Mouse (Mus musculus) bone marrow macrophage, adult 2 months (primary cell): ENCODE data around the gene Chchd4. TPM values are rescaled to one million over a fixed set of nuclear protein-coding genes. Genes with fewer than 3 reads are reported as not detected.
A peak's percentile ranks its signal among the peaks of the same experiment; 100 is the strongest.

ENCODE experiments used
- H3K27ac ChIP-seq: 2 replicates; pipeline ENCODE4 v1.5.1; 2012; ENCODE audit warnings: low read depth, low read length; ENCODE audit not compliant: insufficient read depth
- H3K4me1 ChIP-seq: 2 replicates; pipeline ENCODE4 v1.6.1; 2012; ENCODE audit warnings: low read length; ENCODE audit not compliant: control insufficient read depth, insufficient read depth
- H3K4me3 ChIP-seq: 2 replicates; pipeline ENCODE4 v1.5.1; 2012; ENCODE audit warnings: mild to moderate bottlenecking, low read length, moderate library complexity; ENCODE audit not compliant: insufficient read depth
- CTCF ChIP-seq: IDR thresholded peaks from 2 replicates; pipeline ENCODE4 v1.5.1; 2012; ENCODE audit warnings: low read depth, mild to moderate bottlenecking, low read length, moderate library complexity
- POLR2A ChIP-seq: IDR thresholded peaks from 2 replicates; pipeline ENCODE4 v1.6.1; 2012; ENCODE audit warnings: mild to moderate bottlenecking, low read depth, low read length, borderline replicate concordance
- polyA plus RNA-seq: library from polyadenylated mRNA; stranded (reverse); fragments of >200 nt; gene quantifications from 2 replicates; pipeline ENCODE4 v1.2.4, GENCODE M21; 2012; ENCODE audit not compliant: missing spikeins, insufficient read depth, insufficient read length

Chchd4 gene
- polyA plus RNA-seq, 1 experiment = 5.5 TPM

DNA sequence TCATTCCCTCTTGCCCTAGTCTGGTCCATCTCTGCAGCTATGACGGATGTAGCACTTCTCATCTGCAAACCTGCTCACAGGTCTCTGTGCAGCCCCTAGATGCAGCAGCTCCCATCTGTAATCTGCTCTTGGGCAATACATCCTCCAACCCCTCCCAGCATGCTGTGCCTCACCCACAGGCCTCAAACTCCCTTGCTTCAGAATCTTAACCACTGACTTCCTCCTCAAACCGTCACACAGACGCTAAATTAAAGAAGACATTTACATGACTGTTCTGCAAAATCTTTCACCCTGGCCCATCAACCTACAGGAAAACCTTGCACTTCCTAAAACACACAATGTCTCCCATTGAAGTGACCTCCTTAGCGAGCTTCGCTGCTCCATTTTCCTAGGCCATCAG is 32.7 kb upstream of the Chchd4 start:
- H3K27ac ChIP-seq = peak overlapping the region; percentile 59
- peaks cover 25% of the 10 kb centered on the region for H3K4me1 ChIP-seq
- H3K4me3 ChIP-seq = no peak overlapping the region
- TF ChIP-seq POLR2A = no peak
- TF ChIP-seq CTCF = no peak

- Histone ChIP-seq H3K27ac (no peak overlapping the region), H3K4me3 (no peak overlapping the region), H3K4me1 (peaks cover 23% of the 10 kb centered on the region)
- TF ChIP-seq CTCF = no peak
- TF ChIP-seq POLR2A = no peak
Measured at GRCm38 (mm10) chr6:91503302-91503701, 30.0 kb upstream of the Chchd4 start.

- Histone ChIP-seq H3K4me1 (peaks cover 10% of the 10 kb centered on the region), H3K4me3 (no peak overlapping the region), H3K27ac (no peak overlapping the region)
- no peak for TF ChIP-seq CTCF
- no peak for TF ChIP-seq POLR2A
Measured at GRCm38 (mm10) chr6:91494526-91494925, 21.2 kb upstream of the Chchd4 start.

DNA sequence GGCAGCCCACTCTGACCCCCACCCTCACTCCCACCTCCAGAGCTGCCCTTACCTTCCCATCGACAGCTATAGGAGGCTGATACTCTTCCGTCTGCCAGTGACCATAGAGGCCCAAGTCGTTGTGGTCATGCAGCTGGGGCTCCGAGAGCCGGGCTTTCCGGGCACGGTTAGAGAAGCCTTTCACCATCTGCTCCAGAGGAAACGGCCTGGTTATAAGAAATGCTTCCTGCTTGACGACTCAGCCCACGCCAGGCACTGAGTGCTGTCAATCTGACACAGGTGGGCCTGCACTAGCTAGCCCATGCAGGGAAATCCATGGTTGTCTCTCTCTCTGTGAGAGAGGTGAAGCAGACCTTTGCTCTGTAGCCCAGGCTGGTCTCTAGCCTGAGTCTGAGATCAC is 19.7 kb upstream of the Chchd4 start:
- H3K4me1 ChIP-seq = peaks cover 19% of the 10 kb centered on the region
- TF ChIP-seq CTCF = no peak
- TF ChIP-seq POLR2A = no peak
- H3K4me3 ChIP-seq = no peak overlapping the region
- no peak overlapping the region for H3K27ac ChIP-seq

- Histone ChIP-seq H3K27ac (no peak overlapping the region), H3K4me1 (peaks cover 19% of the 10 kb centered on the region), H3K4me3 (no peak overlapping the region)
- TF ChIP-seq CTCF (no peak), POLR2A (no peak)
Measured at GRCm38 (mm10) chr6:91491004-91491403, 17.7 kb upstream of the Chchd4 start.

- H3K4me3 ChIP-seq = no peak overlapping the region
- peaks cover 19% of the 10 kb centered on the region for H3K4me1 ChIP-seq
- TF ChIP-seq POLR2A = no peak
- TF ChIP-seq CTCF = no peak
- H3K27ac ChIP-seq = no peak overlapping the region
Measured at GRCm38 (mm10) chr6:91489872-91490271, 16.5 kb upstream of the Chchd4 start.

DNA sequence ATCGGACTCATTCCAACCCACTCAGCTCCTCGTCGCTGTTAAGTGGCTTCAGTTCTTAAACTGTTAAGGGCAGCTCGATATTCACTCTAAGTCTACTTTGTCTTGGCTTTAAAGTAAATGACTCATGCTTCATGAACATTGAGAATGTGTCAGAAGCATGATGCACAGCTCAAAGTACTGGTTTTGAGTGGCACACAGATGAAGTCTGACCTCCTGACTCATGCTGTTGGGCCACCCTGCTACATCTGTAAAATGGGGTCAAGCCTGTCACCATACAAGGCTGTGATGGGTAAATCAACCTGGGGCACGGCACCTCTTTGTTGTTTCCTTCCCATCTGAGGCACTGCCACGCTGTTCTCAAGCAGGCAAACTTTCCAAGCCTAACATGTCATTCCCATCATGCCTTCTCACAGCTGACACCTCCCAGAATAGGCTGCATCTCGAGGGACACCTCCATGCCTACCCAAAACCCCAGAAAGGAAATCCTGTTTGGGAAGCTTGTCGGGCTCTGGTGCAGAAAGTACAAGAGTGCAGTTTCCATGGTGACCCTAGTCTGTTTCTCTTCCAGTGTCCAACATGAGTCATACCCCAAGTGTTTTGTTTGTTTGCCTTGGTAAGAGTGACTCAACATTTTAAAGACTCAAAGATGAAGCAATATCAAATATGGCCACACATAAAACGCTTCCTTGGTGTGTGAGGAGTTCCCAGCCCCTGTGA is 15.3 kb upstream of the Chchd4 start:
- H3K4me1 ChIP-seq = peaks cover 24% of the 10 kb centered on the region
- no peak for TF ChIP-seq CTCF
- no peak for TF ChIP-seq POLR2A
- no peak overlapping the region for H3K4me3 ChIP-seq
- peak overlapping the region; percentile 72 for H3K27ac ChIP-seq

DNA sequence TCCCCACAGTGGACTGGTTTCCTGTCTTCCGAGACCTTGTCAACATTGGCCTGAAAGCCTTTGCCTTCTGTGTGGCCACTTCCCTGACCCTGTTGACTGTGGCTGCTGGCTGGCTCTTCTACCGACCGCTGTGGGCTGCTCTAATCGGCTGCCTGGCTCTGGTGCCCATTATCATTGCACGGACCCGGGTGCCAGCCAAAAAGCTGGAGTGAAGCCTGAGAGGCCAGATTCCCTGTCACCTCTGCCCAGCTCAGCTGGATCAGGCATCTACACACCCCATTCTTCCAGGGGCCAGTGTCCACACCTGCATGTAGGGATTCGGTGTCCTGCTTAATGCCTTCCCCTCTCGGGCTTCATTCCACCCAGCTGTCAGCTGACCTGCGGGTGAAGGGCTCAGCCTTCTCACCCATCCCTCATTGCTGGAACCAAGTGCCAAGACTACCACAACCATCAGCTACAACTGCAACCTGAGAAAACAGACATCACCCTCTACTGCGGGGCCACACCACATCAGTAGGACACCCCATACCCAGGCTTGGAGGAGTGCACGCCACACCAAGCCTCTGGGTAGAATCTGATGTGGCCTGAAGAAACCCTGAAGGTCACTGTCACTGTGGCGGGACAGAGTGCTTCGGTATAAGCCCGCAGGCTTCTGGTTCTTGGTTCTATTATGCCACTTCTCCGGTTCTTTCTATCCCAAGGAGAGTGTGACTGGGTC is 13.5 kb upstream of the Chchd4 start:
- H3K4me3 ChIP-seq = no peak overlapping the region
- no peak overlapping the region for H3K27ac ChIP-seq
- TF ChIP-seq POLR2A = no peak
- no peak for TF ChIP-seq CTCF
- H3K4me1 ChIP-seq = peaks cover 35% of the 10 kb centered on the region

DNA sequence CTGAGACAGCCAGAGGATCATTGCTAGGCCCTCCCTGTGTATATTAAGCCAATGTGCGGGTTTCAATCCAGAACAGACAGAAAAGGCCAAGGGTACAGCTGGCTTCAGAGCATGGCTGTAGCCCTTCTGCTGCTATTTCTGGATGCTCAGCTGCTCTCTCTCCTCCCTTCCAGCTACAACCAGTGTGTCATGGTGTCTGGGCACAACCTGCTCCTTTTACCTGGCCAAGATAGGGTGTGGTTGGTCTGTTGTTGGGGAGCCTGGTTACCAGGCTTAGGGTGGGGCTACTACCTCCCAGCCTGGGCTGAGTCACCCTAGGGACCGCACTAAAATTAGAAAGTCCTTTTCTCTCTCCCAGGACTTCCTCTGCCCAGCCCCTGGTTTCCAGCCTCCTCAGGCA is 10.0 kb upstream of the Chchd4 start:
- TF ChIP-seq CTCF (no peak), POLR2A (no peak)
- Histone ChIP-seq H3K27ac (peak overlapping the region; percentile 14; the same call in 1 of the 2 replicates), H3K4me1 (peaks cover 17% of the 10 kb centered on the region), H3K4me3 (no peak overlapping the region)

GRCm38 (mm10) chr6:91476541-91476940 is 3.2 kb upstream of the Chchd4 start:
- peak overlapping the region; percentile 3; the same call in 1 of the 2 replicates for H3K27ac ChIP-seq
- TF ChIP-seq POLR2A = no peak
- TF ChIP-seq CTCF = no peak
- no peak overlapping the region for H3K4me3 ChIP-seq

More at GRCm38 (mm10) chr6:91476541-91476940, 3.2 kb upstream of the Chchd4 start:
- H3K4me1 ChIP-seq = peaks cover 23% of the 10 kb centered on the region
